Mouse (Mus musculus) ES-E14 (cell line): ENCODE results near the gene Etv6. TPM values are rescaled to one million over a fixed set of nuclear protein-coding genes. Genes with fewer than 3 reads are reported as not detected.

Source experiments
- DNase-seq: peaks from one replicate; pipeline ENCODE4 v3.0.0-alpha.2; 2013; ENCODE audit warnings: low read depth, low spot score
- H3K27ac ChIP-seq: 2 replicates; pipeline ENCODE4 v1.5.1; 2012; ENCODE audit warnings: low read depth, mild to moderate bottlenecking, low read length, moderate library complexity, mixed read lengths; ENCODE audit not compliant: poor library complexity, insufficient read depth, severe bottlenecking
- H3K36me3 ChIP-seq: 2 replicates; pipeline ENCODE4 v1.6.1; 2012; ENCODE audit warnings: mild to moderate bottlenecking, low read length, moderate library complexity, mixed read lengths; ENCODE audit not compliant: control insufficient read depth, poor library complexity, insufficient read depth, severe bottlenecking
- H3K4me1 ChIP-seq, 2 experiments: fragments of 150-350 bp in 1 of 2; sonication (generic) in 1 of 2; 2 replicates each; pipeline ENCODE4 v1.6.1; 2012; ENCODE audit warnings: low read length in 2 of 2, mild to moderate bottlenecking in 1 of 2, mixed read lengths in 1 of 2; ENCODE audit not compliant: control insufficient read depth in 2 of 2, insufficient read depth in 2 of 2, poor library complexity in 1 of 2
- H3K4me3 ChIP-seq, 2 experiments: fragments of 150-350 bp in 1 of 2; sonication (generic) in 1 of 2; 2 replicates each; pipeline ENCODE4 v1.5.1; 2012; ENCODE audit warnings: low read length in 2 of 2, low read depth in 1 of 2, mild to moderate bottlenecking in 1 of 2, mixed read lengths in 1 of 2; ENCODE audit not compliant: insufficient read depth in 1 of 2, poor library complexity in 1 of 2, severe bottlenecking in 1 of 2
- H3K9ac ChIP-seq: 2 replicates; pipeline ENCODE4 v1.6.1; 2012; ENCODE audit warnings: low read depth, mild to moderate bottlenecking, low read length, mixed read lengths; ENCODE audit not compliant: poor library complexity, insufficient read depth, severe bottlenecking
- H3K9me3 ChIP-seq: fragments of 150-350 bp; sonication (generic); 2 replicates; pipeline ENCODE4 v1.6.1; 2012; ENCODE audit warnings: low read depth, mild to moderate bottlenecking, low read length; ENCODE audit not compliant: control insufficient read depth, insufficient read depth
- CHD2 ChIP-seq: IDR thresholded peaks from 2 replicates; pipeline ENCODE4 v1.6.1; 2014; ENCODE audit warnings: mild to moderate bottlenecking, low read depth, low read length, inconsistent platforms
- HCFC1 ChIP-seq: IDR thresholded peaks from 2 replicates; pipeline ENCODE4 v1.6.1; 2012; ENCODE audit warnings: low read length, inconsistent platforms, borderline replicate concordance; ENCODE audit not compliant: insufficient read depth
- MAFK ChIP-seq: IDR thresholded peaks from 2 replicates; pipeline ENCODE4 v1.6.1; 2014; ENCODE audit warnings: mild to moderate bottlenecking, low read depth, low read length, inconsistent platforms; ENCODE audit not compliant: insufficient read depth
- ZC3H11A ChIP-seq: IDR thresholded peaks from 2 replicates; pipeline ENCODE4 v1.6.1; 2012; ENCODE audit warnings: low read depth, mild to moderate bottlenecking, inconsistent platforms, low read length, borderline replicate concordance
- ZNF384 ChIP-seq: IDR thresholded peaks from 2 replicates; pipeline ENCODE4 v1.6.1; 2012; ENCODE audit warnings: low read depth, low read length, inconsistent platforms
- in situ Hi-C, 2 experiments: fragments of 600-800 bp; cut with MboI; formaldehyde crosslinking; loops; one replicate each; pipeline ENCODE4 v1.15.1; 2025; ENCODE audit warnings: low sequenced_read_pairs in 2 of 2, inconsistent platforms in 1 of 2; ENCODE audit not compliant: unreplicated experiment in 2 of 2
- total RNA-seq: library from RNA; depleted of rRNA; stranded (reverse); fragments of 300-350 nt; gene quantifications from 2 replicates; pipeline ENCODE4 v1.2.3, GENCODE M21; 2012

Gene Etv6
- total RNA-seq, 1 experiment: 11.8 TPM

DNA sequence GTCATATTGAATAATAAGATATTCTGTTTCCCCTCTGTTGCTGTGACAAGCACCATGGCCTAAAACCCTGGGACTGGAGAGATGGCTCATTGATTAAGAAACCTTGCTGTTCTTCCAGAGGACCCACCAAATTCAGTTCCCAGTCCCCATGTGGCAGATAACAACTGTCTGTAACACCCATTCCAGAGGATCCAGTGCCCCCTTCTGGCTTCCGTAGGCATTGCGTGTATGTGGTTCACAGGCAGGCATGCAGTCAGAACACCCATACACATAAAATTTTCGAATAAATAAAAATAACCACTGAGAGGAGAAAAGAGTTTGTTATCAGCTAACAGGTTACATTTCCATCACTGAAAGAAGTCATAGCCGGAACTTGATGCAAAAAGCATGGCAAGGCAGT is 205.5 kb downstream of the Etv6 start:
- in situ Hi-C loops: loop anchor here (5.0 to 25.0 kb wide), 2 partner anchors 279 kb away; no protein-coding TSS in a partner anchor
- peaks cover 2 to 3% of the 10 kb centered on the region in 2 experiments; a peak in 1 of 4 replicates for H3K4me1 ChIP-seq
- no peak for DNase-seq
- H3K4me3 ChIP-seq: no peak overlapping the region
- H3K36me3 ChIP-seq: no peaks in the 10 kb centered on the region
- H3K27ac ChIP-seq: no peak overlapping the region
- H3K9me3 ChIP-seq: no peaks in the 10 kb centered on the region
- TF ChIP-seq MAFK (no peak), ZC3H11A (peak; percentile 86; the same call in 1 of the 2 replicates), CHD2 (no peak), HCFC1 (no peak), ZNF384 (no peak)
- H3K9ac ChIP-seq: no peak overlapping the region

DNA sequence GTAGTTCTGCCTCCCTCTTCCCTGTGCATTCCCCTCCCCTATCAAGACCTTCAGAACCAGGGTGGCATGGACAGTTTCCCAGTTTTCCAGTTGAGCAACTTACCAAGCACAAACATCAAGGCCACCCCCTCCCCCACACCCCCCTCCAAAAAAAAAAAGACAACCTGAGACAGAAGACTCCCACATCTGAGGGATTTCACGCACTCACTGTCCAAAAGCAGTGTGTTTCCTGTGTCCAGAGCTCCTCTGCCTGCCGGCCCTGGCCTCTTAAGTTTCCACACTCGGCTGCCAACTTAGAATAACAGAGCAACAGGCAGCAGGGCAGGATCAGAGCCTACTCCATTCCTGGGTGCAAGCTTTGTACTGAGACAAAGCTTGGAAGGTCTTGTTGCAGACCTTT is 207.6 kb downstream of the Etv6 start:
- in situ Hi-C loops: loop anchor here (5.0 to 25.0 kb wide), 2 partner anchors 281 kb away; no protein-coding TSS in a partner anchor
- Histone ChIP-seq H3K9me3 (no peaks in the 10 kb centered on the region), H3K4me1 (peaks cover 2 to 6% of the 10 kb centered on the region in 2 experiments; a peak in 1 of 4 replicates), H3K9ac (no peak overlapping the region), H3K4me3 (no peak overlapping the region), H3K36me3 (no peaks in the 10 kb centered on the region), H3K27ac (no peak overlapping the region)
- DNase-seq: no peak
- TF ChIP-seq ZNF384 (no peak), HCFC1 (no peak), MAFK (no peak), CHD2 (no peak)

DNA sequence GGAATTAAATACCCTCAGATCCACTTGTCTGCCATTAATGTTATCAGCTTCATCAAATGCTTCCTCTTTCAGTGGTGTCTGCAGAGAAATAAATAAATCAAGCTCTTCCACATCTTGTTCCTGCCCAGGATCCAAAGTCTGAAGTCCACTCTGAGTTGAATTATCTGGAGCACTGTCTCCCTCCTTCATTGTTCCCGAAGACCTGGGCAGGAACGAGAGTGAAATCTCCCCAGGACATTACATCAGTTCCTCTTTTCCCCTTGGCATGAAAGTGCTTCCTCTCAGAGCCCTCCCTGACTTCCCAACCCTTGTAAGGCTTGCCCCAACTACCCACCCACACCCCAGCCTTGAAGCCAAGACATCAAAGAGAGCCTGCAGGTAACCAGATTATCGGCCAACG is 208.0 kb downstream of the Etv6 start:
- TF ChIP-seq ZC3H11A (no peak), MAFK (no peak), CHD2 (no peak), ZNF384 (no peak), HCFC1 (no peak)
- DNase-seq: no peak
- Histone ChIP-seq H3K9me3 (no peaks in the 10 kb centered on the region), H3K9ac (no peak overlapping the region), H3K36me3 (no peaks in the 10 kb centered on the region; the same call in 1 of the 2 replicates), H3K4me1 (peaks cover 2 to 8% of the 10 kb centered on the region in 2 experiments; a peak in 1 of 4 replicates), H3K4me3 (no peak overlapping the region), H3K27ac (0 out of 2 replicates have a peak overlapping the region, but pooled peaks have one; percentile 19)
- in situ Hi-C loops: loop anchor here (5.0 to 25.0 kb wide), 2 partner anchors 281 kb away; no protein-coding TSS in a partner anchor

GRCm38 (mm10) chr6:134244071-134244470 is 208.6 kb downstream of the Etv6 start:
- no peak for DNase-seq
- H3K36me3 ChIP-seq: no peaks in the 10 kb centered on the region; the same call in 1 of the 2 replicates
- in situ Hi-C loops: loop anchor here (5.0 to 25.0 kb wide), 2 partner anchors 282 kb away; no protein-coding TSS in a partner anchor

DNA sequence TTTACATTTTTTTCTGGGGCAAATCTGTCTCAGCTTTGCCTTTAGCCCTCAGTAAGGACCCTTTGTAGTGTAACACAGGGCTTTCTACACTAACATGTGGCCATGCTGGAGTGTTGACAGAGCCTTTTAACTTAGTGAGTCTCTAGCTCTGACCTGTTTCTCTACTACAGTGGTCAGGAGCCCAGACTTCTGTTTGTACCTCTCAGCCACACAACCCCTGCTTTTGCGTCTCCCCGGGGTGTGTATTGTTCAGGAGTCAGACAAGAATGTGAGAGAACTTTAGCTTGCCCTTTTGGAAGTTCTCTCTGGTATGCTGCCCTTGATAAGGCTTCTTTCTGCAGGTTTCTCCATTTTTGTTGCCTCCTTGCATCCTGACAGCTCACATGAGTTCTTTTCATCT is 210.6 kb downstream of the Etv6 start:
- H3K4me3 ChIP-seq: no peak overlapping the region
- no peak overlapping the region for H3K27ac ChIP-seq
- in situ Hi-C loops: loop anchor here in 1 of 2 experiments (25.0 kb wide), 1 partner anchor 284 kb away; no protein-coding TSS in a partner anchor
- DNase-seq: no peak
- H3K9me3 ChIP-seq: no peaks in the 10 kb centered on the region
- no peak for TF ChIP-seq MAFK
- no peak for TF ChIP-seq CHD2
- TF ChIP-seq ZNF384: no peak
- TF ChIP-seq HCFC1: no peak
- no peak for TF ChIP-seq ZC3H11A
- H3K4me1 ChIP-seq: peaks cover 2 to 8% of the 10 kb centered on the region in 2 experiments; a peak in 1 of 4 replicates
- H3K9ac ChIP-seq: no peak overlapping the region
- H3K36me3 ChIP-seq: no peaks in the 10 kb centered on the region; the same call in 1 of the 2 replicates

More at GRCm38 (mm10) chr6:134244071-134244470, 208.6 kb downstream of the Etv6 start:
- Histone ChIP-seq H3K4me1 (peaks cover 2 to 8% of the 10 kb centered on the region in 2 experiments; a peak in 1 of 4 replicates), H3K9me3 (no peaks in the 10 kb centered on the region), H3K4me3 (no peak overlapping the region), H3K9ac (no peak overlapping the region), H3K27ac (no peak overlapping the region)
- no peak for TF ChIP-seq ZC3H11A
- no peak for TF ChIP-seq CHD2
- no peak for TF ChIP-seq ZNF384
- no peak for TF ChIP-seq HCFC1
- TF ChIP-seq MAFK: no peak
